ENCODE assay signal across 16 mouse cellular contexts in the genomic region with DNA sequence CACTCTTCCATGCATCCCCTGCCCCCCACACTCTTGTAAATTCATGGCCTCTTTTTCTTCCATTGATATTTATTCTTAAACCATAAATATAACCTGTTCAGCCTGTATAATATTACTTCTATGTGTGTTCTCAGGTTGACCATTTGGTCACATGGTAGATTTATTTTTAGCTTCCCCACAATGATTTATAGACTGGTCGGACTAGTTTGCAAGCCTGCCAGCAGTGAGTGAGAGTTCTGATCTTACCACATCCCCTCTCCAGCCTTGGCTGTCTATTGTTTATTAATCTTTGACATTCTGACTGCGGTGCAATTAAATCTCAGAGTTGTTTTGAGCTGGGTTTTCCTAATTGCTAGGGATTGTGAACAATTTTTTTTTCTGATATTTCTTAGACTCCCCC.
DNase-seq lines count a peak whose midpoint lies in the region; ATAC-seq and TF ChIP-seq lines count a peak whose summit lies in the region.
"Had no signal": no experiment of that assay in that cellular context is flagged by ENCODE, and none has a peak within 500 bp of the region (broad histone marks: within the 10 kb centered on the region; RNA-seq: fewer than 3 reads in every experiment).

No protein-coding gene starts in this region.

- no peak overlapping the region for H3K4me2 ChIP-seq in intestine, postnatal 0 days (replicated peaks; ENCODE audit: low read depth)
- H3K4me2 ChIP-seq: midbrain, embryonic 13.5 days had no signal

- H3K27ac ChIP-seq in intestine, postnatal 0 days (ENCODE audit: low read depth, low read length), result no peak overlapping the region
- no peak overlapping the region for H3K27ac ChIP-seq in cerebellum, adult 2 months (ENCODE audit: insufficient read depth, low read length)
- H3K27ac ChIP-seq: hindbrain, postnatal 0 days; liver, embryonic 14.5 days; midbrain, embryonic 13.5 days had no signal

- peaks cover 19% of the 10 kb centered on the region for H3K79me2 ChIP-seq in C2C12 (ENCODE audit: control insufficient read depth, insufficient read depth)

- H3K79me3 ChIP-seq in C2C12 (ENCODE audit: low read depth), result peaks cover 2% of the 10 kb centered on the region

- TF ChIP-seq CTCF in C2C12 (IDR thresholded peaks at IDR 0.05; ENCODE audit: control insufficient read depth, insufficient read depth, insufficient read length), result no peak
- no peak for TF ChIP-seq CTCF in intestine, postnatal 0 days (IDR thresholded peaks at IDR 0.05; ENCODE audit: low read depth)
- no peak for TF ChIP-seq CTCF in cerebellum, adult 2 months (IDR thresholded peaks at IDR 0.05; ENCODE audit: borderline replicate concordance, insufficient read depth, low read depth, low read length)

- no peaks in the 10 kb centered on the region for H3K27me3 ChIP-seq in C2C12 (ENCODE audit: control insufficient read depth, insufficient read depth, insufficient read length)
- H3K27me3 ChIP-seq in intestine, postnatal 0 days (replicated peaks; ENCODE audit: control insufficient read depth, insufficient read depth, low read length), result no peaks in the 10 kb centered on the region
- H3K27me3 ChIP-seq in cerebellum, adult 2 months (ENCODE audit: control insufficient read depth, insufficient read depth, low read length), result no peaks in the 10 kb centered on the region
- H3K27me3 ChIP-seq: midbrain, embryonic 13.5 days had no signal

- no peaks in the 10 kb centered on the region for H3K9me3 ChIP-seq in intestine, postnatal 0 days (ENCODE audit: control insufficient read depth)
- H3K9me3 ChIP-seq: midbrain, embryonic 13.5 days had no signal

- peak; percentile 61 for DNase-seq in gastrocnemius, adult 18-20 months (ENCODE audit: low spot score)
- DNase-seq in gastrocnemius, postnatal 25 days, result no peak
- peak; percentile 45 for DNase-seq in lung, postnatal 10 days
- no peak for DNase-seq in cerebellum, adult 2 months
- DNase-seq: cerebellum, postnatal 14 days; gastrocnemius, postnatal 10 days; heart, postnatal 10 days; right cerebral cortex, postnatal 25 days had no signal

- H3K36me3 ChIP-seq in C2C12 (ENCODE audit: control insufficient read depth, insufficient read depth), result peaks cover 8% of the 10 kb centered on the region
- peaks cover 9% of the 10 kb centered on the region for H3K36me3 ChIP-seq in intestine, postnatal 0 days (ENCODE audit: control insufficient read depth, insufficient read depth)

- no peak overlapping the region for H3K4me3 ChIP-seq in C2C12 (ENCODE audit: insufficient read depth, poor library complexity, severe bottlenecking)
- no peak overlapping the region for H3K4me3 ChIP-seq in intestine, postnatal 0 days (ENCODE audit: low read depth, low read length)
- H3K4me3 ChIP-seq in cerebellum, adult 2 months (replicated peaks; ENCODE audit: insufficient read depth, low read depth, low read length), result no peak overlapping the region
- H3K4me3 ChIP-seq: erythroblast, embryonic 14.5 days; midbrain, embryonic 13.5 days had no signal

- no peak overlapping the region for H3K9ac ChIP-seq in intestine, postnatal 0 days (ENCODE audit: low read depth, low read length)
- H3K9ac ChIP-seq: liver, embryonic 14.5 days; midbrain, embryonic 13.5 days had no signal

- no peak overlapping the region for H3ac ChIP-seq in C2C12 (ENCODE audit: control insufficient read depth, insufficient read length, low read depth)

- H3K4me1 ChIP-seq in intestine, postnatal 0 days (replicated peaks; ENCODE audit: control insufficient read depth, insufficient read depth, low read length), result 0 out of 2 replicates have a peak, but pooled peaks cover 5% of the 10 kb centered on the region
- H3K4me1 ChIP-seq in cerebellum, adult 2 months (ENCODE audit: control insufficient read depth, insufficient read depth, low read length), result no peaks in the 10 kb centered on the region; the same call in 1 of the 2 replicates
- H3K4me1 ChIP-seq: midbrain, embryonic 13.5 days had no signal

- no peak for TF ChIP-seq POLR2A in cerebellum, adult 2 months (IDR thresholded peaks at IDR 0.05; ENCODE audit: borderline replicate concordance, insufficient read depth, low read length)

- WGBS in intestine, postnatal 0 days, result 12% methylated on average over 2 of the region's 2 CpGs
- WGBS in cerebellum, adult 2 months, result 59% methylated on average over 2 of the region's 2 CpGs

- peak; percentile 78 for ATAC-seq in intestine, postnatal 0 days
- ATAC-seq in megakaryocyte, adult 5-6 weeks (ENCODE audit: poor library complexity, severe bottlenecking), result no peak
- ATAC-seq in CD4-positive, CD25-positive, alpha-beta regulatory T cell, adult 4 months, result no peak
- ATAC-seq: hindbrain, postnatal 0 days; midbrain, embryonic 13.5 days had no signal

TF ChIP-seq in C2C12, 6 proteins besides CTCF, POLR2A, EP300 and RAD21:
- TF ChIP-seq MYOG (IDR thresholded peaks at IDR 0.05; ENCODE audit: control insufficient read depth, extremely low read depth, insufficient read length) (no peak), FOSL1 (IDR thresholded peaks at IDR 0.05; ENCODE audit: insufficient read depth, low read length, poor library complexity, severe bottlenecking) (no peak), MAX (IDR thresholded peaks at IDR 0.05) (no peak), CEBPB (IDR thresholded peaks at IDR 0.05; ENCODE audit: low read depth) (no peak), MYOD1 (IDR thresholded peaks at IDR 0.05; ENCODE audit: control insufficient read depth, insufficient read length, low read depth) (no peak), USF1 (IDR thresholded peaks at IDR 0.05; ENCODE audit: low read depth) (peak; percentile 8)

Comparison
In these comparisons a context has a peak if more than half of its experiments do, and no peak if none do; other contexts are left out.
1. DNase-seq: peak in gastrocnemius, adult 18-20 months (single experiment) and lung, postnatal 10 days (single experiment); none in gastrocnemius, postnatal 25 days (single experiment) and cerebellum, adult 2 months (0 of 2).